Mouse (Mus musculus) yolk sac, embryonic 10.5 days (tissue): ENCODE results near the gene Ctcf.

Experiments
- DNase-seq: peaks from one replicate; pipeline ENCODE4 v3.0.0-alpha.2; 2017; ENCODE audit warnings: low spot score

The Ctcf gene

DNA sequence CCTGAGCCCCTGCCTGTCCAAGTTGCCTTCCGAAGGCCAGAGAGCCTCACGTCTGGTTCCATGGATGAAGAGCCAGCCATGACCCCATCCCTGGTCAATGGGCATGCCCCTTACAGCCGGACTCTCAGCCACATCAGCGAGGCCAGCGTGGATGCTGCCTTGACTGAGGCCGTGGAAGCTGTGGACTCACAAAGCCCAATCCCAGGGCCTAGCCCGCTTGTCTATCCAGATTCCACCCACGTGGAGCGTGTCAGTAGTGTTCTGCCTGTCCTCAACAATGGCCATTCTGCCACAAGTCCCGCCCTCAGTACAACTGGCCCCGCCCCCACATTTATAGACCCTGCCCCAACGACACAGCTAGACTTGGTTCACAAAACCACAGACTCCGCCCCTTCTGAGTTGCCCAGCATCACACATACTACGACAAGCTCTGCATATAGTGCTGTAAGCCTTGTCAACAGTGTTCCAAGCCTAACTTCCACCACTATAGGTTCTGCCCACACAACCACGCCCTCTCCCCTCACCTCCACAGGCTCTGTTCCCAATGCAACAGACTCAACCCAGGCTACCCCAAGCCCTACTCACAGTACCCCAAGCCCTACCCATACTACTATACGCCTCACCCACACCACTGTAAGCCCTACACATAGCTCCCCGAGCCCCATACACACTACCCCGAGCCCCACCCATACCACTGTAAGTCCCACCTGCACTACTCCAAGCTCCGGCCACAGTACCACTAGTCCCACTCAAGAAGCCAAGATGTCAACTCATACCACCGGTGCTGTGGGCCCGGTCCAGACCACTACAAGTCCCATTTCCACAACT, 18.7 kb upstream of the Ctcf start:
- no peak for DNase-seq

- DNase-seq = no peak
Observed at GRCm38 (mm10) chr8:105618279-105618634, 18.1 kb upstream of the Ctcf start.

- DNase-seq = no peak
Observed at GRCm38 (mm10) chr8:105618892-105619591, 17.3 kb upstream of the Ctcf start.

DNA sequence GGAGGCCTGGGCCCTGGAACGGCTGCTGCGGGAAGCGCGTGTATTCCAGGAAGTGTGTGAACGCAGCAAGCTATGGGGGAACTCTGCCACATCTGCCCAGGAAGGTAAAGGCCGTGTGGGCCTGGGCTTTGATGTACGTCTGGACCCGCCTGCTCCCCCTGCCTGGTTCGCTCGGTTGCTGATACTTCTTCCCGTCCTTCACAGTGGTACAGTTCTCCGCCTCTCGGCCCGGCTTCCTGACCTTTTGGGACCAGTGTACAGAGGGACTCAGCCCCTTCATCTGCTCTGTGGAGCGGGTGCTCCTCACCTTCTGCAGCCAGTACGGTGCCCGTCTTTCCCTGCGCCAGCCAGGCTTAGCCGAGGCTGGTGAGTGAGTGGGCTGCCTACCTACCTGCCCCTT, 16.2 kb upstream of the Ctcf start:
- DNase-seq = no peak

DNA sequence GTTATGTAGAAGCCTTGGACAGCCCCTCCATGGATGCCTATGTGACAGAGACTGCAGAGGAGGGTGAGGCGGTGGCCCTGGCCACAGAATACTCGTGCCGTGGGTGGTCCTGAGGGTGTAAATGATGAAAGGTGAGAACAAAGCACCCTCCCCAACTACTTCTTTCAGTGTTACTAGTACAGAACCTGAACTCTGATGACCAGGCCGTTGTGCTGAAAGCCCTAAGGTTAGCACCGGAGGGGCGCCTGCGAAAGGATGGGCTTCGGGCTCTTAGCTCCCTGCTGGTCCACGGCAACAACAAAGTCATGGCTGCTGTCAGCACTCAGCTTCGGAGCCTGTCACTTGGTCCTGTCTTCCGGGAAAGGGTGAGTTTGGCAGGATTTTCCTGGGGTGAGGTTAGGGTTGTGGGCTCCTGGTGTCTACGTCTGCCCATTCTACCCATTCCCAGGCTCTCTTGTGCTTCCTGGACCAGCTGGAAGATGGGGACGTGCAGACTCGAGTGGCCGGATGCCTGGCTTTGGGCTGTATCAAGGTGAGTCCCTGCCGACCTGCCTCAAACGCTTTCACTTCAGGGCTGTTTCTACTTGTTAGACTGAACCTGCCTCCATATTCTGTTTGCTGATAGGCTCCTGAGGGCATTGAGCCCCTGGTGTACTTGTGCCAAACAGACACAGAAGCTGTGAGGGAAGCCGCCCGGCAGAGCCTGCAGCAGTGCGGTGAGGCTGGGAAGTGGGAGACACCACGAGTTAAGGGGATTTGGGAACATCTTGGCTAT, 15.2 kb upstream of the Ctcf start:
- no peak for DNase-seq

DNA sequence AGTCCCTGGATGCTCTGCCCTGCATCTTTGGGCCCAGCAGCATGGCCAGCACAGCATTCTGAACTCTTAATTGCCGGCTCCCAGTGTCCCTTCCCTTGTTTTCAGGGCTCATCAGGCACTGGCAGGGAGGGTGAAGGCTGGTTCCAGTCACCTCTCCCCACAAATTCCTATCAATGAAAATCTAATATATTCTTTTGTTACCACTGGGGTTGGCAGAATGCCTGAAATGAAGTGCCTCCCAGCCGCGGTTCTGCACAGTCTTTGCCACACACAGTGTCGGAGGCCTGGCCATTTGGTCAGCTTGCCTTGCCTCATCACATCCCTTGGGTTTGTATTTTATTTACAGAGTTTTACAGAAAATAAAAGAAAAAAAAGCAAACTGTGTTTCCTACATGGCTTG, 14.5 kb upstream of the Ctcf start:
- DNase-seq = no peak

DNA sequence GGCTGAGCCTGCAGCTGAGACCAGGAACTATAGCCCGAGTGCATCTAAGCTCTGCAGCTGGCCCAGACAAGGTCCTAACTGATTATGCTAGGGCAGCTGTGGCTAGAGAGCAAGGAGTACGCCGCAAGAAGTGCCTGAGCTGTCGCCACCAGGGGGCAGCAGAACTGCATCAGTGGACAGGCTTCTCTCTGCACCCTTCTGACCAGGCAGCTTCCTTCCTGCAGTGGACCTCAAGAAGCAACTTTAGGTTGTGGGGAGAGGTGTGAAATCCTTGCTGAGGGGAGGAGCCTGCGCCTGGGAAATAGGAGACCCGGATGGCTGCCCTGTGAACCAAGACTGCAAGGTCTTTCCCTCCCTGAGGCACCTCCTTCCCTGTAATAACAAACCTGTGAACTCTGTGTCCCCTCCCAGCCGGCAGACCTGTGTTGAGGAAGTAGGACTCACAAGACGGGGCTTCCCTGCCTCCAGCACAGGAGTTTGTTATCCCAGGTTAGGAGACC, 13.9 kb upstream of the Ctcf start:
- DNase-seq = peak; percentile 86

GRCm38 (mm10) chr8:105623118-105623517, 13.2 kb upstream of the Ctcf start:
- DNase-seq = no peak

DNA sequence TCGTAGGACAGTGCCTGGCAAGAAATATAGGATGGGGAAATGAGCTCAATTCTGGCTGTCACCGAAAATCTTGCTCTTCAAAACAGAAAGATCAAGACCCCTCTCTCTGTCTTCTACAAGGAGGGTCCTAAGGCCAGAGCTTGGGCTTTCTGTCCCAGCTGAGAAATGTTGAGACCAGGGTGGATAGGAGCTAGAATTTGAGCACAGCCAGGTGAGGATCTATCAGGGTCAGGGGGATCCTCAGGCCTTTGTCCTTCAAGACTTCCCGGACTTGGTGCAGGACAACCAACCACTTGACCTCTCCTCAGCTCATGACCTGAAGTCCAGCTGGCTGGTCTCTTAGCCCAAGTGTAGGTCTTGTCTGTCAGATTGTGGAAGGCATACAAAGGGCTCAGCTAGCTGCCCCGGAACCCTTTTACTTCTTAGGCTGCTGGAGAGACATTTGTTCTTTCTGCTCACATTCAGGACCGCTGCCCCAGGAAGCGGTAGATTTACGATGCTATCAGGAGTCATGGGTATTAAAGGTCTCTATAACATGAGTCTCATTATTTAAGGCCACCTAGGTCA, 12.6 kb upstream of the Ctcf start:
- DNase-seq = no peak

GRCm38 (mm10) chr8:105624401-105624800, 12.0 kb upstream of the Ctcf start:
- no peak for DNase-seq

GRCm38 (mm10) chr8:105624831-105625230, 11.5 kb upstream of the Ctcf start:
- DNase-seq = no peak

GRCm38 (mm10) chr8:105626086-105626485, 10.3 kb upstream of the Ctcf start:
- no peak for DNase-seq

- no peak for DNase-seq
Observed at GRCm38 (mm10) chr8:105629337-105629736, 7.0 kb upstream of the Ctcf start.

- DNase-seq = no peak
Observed at GRCm38 (mm10) chr8:105634771-105635458, 1.5 kb upstream of the Ctcf start.

- no peak for DNase-seq
Observed at GRCm38 (mm10) chr8:105635481-105635880, 887 bp upstream of the Ctcf start.

DNA sequence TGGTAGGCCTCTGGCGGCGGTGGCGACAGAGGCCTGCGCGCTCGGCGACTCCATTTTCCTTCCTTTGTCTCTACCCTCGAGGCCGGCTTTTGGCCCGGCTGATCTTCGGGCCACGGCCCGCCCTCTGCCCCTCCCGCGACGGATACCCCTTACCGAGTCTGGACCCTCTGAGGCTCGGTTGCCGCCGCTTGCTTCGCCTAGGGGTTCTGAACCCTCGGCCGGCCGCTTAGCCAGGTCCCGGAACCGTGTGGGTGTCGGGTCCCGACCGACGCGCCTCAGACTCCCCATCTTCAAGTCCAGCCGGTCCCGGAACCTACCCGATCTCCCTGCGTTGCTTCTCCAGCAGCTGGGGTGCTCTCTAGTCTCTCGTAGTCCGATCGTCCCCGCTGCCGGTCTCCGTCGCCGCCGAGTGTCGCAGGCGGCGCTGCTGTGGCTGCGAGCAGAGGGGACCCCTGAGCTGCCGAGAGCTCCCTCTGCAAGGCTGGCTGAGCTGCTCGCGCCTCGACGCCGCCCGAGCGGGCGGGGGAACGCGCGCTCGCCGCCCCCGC, 669 bp downstream of the Ctcf start, which contains the start of gene Agrp:
Agrp (minus strand) TSS at position 431 of the 548 bp plus-strand sequence.
- no peak for DNase-seq

DNA sequence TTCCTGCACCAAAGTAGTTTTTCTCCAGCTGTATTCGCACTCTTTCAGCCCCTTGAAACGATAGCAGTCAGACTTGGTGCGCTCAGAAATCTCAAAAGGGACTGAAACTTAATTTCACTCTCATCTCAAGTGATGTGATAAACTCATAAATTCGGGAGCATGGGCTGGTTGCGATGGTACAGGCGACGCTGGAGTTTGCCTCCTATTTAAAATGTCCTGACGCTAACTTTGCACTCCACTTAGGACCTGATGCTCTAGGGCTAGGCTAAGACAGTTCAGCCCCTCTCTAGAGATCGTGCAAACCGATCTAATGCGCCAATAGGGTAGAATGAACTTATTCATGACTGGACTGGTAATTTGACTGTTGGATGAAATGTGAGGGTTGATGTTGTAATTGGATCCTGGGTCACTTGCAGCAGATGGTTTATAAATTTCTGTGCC, 1.3 kb downstream of the Ctcf start:
- no peak for DNase-seq

- no peak for DNase-seq
Observed at GRCm38 (mm10) chr8:105638510-105638909, 2.1 kb downstream of the Ctcf start.

GRCm38 (mm10) chr8:105639835-105640234, 3.5 kb downstream of the Ctcf start:
- no peak for DNase-seq

DNA sequence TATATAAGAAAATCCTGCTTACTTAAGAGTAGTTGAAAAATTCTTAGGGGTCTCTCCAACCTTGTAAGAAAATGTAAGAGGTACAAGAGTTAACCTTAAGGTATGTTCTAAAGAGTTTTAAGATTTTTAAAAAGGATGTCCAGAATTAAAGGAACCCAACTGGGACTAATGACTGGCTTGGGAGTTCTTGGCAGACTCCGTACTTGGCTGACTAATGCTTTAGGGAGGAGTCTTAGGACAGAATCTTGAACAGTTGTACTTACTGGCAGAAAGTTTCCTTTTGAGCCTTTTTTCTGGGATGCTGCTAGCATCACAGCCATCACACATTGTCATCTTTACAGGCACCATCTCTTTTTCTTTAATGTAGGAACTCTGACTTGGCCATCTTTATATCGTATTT, 4.1 kb downstream of the Ctcf start:
- no peak for DNase-seq

DNA sequence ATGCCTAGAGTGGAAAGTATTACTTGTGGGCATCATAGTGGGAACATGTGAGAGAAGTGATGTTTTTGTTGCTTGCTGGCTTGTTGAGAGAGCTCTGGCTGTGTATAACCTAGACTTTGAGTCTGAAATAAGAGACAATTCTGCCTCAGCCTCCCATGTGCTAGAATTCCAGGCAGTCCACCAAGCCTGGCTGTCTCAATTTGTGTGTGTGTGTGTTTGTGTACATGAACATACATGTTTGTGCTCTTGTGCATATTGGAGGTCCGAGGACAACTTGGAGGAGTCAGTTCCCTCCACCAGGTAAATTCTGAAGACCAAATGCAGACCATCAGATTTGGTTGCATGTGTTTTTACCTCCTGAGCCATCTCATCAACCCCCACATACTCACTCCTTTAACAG, 8.8 kb downstream of the Ctcf start:
- no peak for DNase-seq
